Mouse (Mus musculus): Measurements from ENCODE around the gene Prss8.

- TF ChIP-seq CTCF (IDR thresholded peaks at IDR 0.05; ENCODE audit: insufficient read depth, low read depth, low read length) (no peak), POLR2A (IDR thresholded peaks at IDR 0.05; ENCODE audit: insufficient read depth, low read depth, low read length) (no peak)
These were observed 6.4 kb upstream of the Prss8 start for GRCm38 (mm10) chr7:127936216-127936884.
